Mouse (Mus musculus) central nervous system, embryonic 18 days (tissue): ENCODE measurements around the gene Lman1l. TPM values are rescaled to one million over a fixed set of nuclear protein-coding genes. Genes with fewer than 3 reads are reported as not detected.

Experiments used
- polyA plus RNA-seq: library from polyadenylated mRNA; depleted of rRNA; stranded (reverse); fragments of >200 nt; gene quantifications from 2 replicates; pipeline ENCODE4 v1.2.3, GENCODE M21; 2012; rRNA removed

Lman1l gene
- 0.07 and 0.10 TPM in 2 replicates for polyA plus RNA-seq

DNA sequence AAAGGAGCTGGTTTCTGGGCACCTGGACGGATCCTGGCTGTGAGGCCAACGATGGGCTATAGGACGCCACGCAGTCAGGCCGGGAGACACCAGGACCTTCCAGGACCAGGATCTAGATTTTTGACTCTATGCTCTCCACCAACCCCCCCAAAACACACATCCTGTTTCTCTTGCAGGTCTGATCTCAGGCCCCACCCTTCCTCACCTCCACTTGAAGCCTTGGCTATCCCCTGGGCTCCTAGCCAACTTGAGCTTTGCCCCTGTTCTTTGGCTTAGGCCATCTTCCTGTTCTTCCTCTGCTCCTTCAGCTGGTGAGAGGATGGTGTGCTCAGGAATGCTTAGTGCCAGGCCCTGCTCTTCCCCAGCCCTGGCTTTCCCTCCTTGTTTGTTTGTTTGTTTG is at the start of gene Lman1l:
Gene Lman1l, minus strand, starts transcription at position 101 of the 400 bp plus-strand sequence.

DNA sequence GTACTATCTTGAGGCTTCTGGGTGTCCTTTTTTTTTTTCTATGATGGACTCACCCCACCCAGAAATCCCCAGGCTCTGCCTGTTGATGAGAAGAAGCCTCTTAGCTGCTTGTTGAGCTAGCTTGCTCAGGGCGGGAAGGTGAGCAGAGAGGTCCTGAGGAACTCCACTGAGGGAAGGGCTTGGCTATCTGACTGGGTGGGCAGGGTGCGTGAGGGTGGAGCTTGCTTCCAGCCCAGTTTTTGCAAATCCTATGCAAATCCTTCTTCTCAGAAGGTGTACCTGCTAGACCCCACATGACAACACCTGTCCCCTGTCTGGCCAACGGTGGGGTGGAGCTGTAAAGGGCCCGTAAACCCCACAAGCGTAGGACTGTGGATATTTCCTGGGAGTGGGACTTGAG is 32.7 kb upstream of the Lman1l start, which contains the start of gene Csk:
Gene Csk, minus strand, starts transcription at position 349 of the 400 bp plus-strand sequence.

DNA sequence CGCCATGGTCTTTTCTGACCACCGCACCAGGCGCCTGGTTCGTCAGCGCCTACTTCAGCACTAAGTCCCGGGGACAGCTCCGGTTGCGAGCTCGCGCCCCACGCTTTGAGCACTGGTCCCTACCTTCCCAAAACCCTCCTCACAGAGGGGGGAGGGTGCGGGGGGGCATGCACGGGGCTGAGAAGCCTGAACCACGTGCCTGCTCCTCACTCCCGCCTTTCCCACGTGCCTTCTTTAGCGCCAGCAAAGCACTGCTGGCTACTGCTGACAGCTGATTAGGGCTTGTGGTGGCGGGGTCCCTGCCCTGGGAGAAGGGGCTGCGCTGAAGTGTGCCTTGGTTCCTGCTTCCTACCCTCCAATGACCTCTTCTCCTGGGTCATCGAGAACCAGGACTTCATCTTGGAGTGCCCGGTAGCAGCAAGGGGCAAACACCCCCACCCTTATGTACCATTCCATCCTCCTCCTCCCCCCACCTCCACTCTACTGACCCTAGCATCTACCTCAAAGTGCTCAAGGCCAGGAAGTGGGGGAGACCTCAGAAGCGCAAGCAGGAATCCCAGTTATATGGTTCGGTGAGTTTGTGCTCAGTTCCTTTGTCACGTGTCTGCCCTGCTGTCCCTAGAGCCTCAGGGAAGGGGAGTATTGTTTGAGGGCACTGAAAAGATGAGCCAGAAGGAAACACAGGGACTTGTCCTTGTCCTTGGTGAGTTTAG is 14.3 kb downstream of the Lman1l start, which contains the start of gene Cplx3:
Gene Cplx3, minus strand, starts transcription at position 143 of the 713 bp plus-strand sequence.

DNA sequence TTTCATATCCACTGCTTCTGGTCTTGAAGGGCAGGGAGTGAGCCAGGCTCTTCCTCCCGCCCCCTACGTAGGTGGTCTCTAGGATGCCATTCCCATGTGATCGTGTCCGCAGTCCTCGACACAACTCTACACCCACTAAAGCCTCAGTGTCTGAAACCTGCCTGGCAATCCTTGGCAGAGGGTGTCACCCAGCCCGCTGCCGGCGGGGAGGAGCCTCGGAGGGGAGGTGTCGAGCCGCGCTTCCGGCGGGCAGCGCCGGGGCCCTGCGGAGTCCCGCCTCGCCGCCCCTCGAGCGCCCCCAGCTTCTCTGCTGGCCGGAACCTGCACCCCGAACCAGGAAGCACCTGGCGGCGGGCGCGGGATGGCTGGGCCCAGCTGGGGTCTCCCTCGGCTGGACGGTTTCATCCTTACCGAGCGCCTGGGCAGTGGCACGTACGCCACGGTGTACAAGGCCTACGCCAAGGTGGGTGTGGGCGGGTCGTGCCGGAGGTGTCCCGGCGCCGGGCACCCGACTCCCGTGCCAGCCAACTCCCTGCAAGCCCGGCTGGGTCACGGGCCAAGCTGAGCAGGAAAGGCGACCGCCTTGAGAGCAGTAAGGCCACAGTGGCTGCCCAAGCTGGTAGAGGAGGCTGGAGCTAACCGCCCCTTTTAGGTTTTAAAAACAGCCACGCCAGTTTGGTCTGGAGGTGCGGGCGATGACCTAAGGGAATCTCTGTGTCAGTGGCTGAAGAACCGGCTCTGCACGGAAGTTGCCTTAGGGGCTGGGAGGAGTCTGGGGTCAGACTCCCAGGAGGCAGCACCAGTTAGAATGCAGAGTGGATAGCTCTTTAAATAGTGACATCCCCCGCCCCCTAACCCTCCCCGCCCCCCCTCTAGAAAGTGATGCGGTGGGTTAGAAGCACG is 31.1 kb downstream of the Lman1l start, which contains the start of gene Ulk3:
Gene Ulk3, plus strand, starts transcription at position 229 of the 903 bp plus-strand sequence.

DNA sequence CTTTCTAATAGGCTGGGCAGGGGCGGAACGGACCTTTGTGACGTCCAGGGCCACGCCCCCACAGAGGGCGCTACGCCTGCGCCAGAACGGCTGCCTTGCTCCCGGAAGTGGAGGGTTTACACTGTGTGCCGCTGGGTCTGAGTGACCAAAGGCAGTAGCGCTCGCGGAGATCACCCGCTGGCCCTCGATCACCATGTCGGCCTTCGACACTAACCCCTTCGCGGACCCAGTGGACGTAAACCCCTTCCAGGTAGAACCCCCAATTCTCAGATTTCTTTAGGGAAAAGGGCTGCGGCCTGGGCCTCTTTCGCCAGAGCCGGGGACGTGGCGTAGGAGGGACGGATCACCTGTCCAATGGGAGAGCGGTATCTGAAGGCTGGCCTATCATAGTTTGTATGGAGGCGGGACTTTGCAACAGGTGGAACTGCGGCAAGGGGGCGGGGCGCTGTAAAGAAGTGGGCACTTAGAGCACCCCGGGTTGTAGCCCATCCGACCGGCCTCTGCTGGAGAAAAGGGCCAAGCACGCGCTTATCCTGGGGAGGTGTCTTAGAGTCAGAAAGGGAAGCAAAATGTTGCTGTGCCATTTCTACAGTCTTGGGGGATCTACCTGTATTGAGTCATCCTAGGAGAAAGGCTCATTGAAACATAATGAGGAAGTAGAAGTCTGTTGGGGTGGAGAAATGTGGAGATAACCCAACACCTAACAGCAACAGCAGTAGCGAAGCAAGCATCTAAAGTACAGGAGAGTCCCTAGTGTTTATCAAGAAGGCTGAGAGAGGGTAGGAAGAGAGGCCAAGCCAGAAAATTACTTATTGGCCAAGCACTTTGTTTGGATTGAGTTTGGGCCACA is 59.5 kb downstream of the Lman1l start, which contains the start of gene Scamp2:
Gene Scamp2, plus strand, starts transcription at position 83 of the 850 bp plus-strand sequence.

Other genes starting within 250 kb of the Lman1l start
- gene Ppcdc, start 180.7 kb downstream of the Lman1l start, polyA plus RNA-seq: 17.1 and 19.6 TPM in 2 replicates
- 283 and 284 TPM in 2 replicates for gene Scamp5, start 152.7 kb downstream of the Lman1l start, polyA plus RNA-seq
- gene Rpp25, start 116.7 kb downstream of the Lman1l start, polyA plus RNA-seq: 14.8 and 15.7 TPM in 2 replicates
- gene Cox5a, start 99.5 kb downstream of the Lman1l start, polyA plus RNA-seq: 395 and 396 TPM in 2 replicates
- gene Fam219b, start 83.2 kb downstream of the Lman1l start, polyA plus RNA-seq: 14.3 and 15.3 TPM in 2 replicates
- gene Mpi, start 68.0 kb downstream of the Lman1l start, polyA plus RNA-seq: 62.6 and 66.8 TPM in 2 replicates
- gene Scamp2, start 59.8 kb downstream of the Lman1l start, polyA plus RNA-seq: 51.6 and 56.1 TPM in 2 replicates
- gene Ulk3, start 31.3 kb downstream of the Lman1l start, polyA plus RNA-seq: 40.2 and 46.6 TPM in 2 replicates
- 0.66 and 1.1 TPM in 2 replicates for gene Cplx3, start 14.5 kb downstream of the Lman1l start, polyA plus RNA-seq
- 76.3 and 89.0 TPM in 2 replicates for gene Csk, start 32.9 kb upstream of the Lman1l start, polyA plus RNA-seq
- not detected in 2 replicates for gene Cyp1a2, start 62.9 kb upstream of the Lman1l start, polyA plus RNA-seq
- gene Cyp1a1, start 67.2 kb upstream of the Lman1l start, polyA plus RNA-seq: 0.08 and 0.15 TPM in 2 replicates
- 21.0 and 21.1 TPM in 2 replicates for gene Edc3, start 87.8 kb upstream of the Lman1l start, polyA plus RNA-seq
- gene Clk3, start 145.1 kb upstream of the Lman1l start, polyA plus RNA-seq: 144 and 147 TPM in 2 replicates
- 9.0 TPM in 2 replicates for gene Arid3b, start 216.0 kb upstream of the Lman1l start, polyA plus RNA-seq